Mouse (Mus musculus) urinary bladder, adult 2 months (tissue): Measurements from ENCODE around the gene Tmem37. TPM values are rescaled to one million over a fixed set of nuclear protein-coding genes. Genes with fewer than 3 reads are reported as not detected.

Source experiments
- DNase-seq: peaks from one replicate; pipeline ENCODE4 v3.0.0; 2022; ENCODE audit warnings: low spot score
- polyA plus RNA-seq: library from polyadenylated mRNA; depleted of rRNA; stranded (reverse); fragments of >200 nt; gene quantifications from 2 replicates; pipeline ENCODE4 v1.2.3, GENCODE M21; 2012

Gene Tmem37
- polyA plus RNA-seq, 1 experiment: 7.6 TPM

- DNase-seq: no peak
Observed at GRCm38 (mm10) chr1:120057674-120058430, 16.0 kb downstream of the Tmem37 start.

- no peak for DNase-seq
Observed at GRCm38 (mm10) chr1:120057044-120057443, 16.8 kb downstream of the Tmem37 start.

- no peak for DNase-seq
Observed at GRCm38 (mm10) chr1:120056236-120056635, 17.6 kb downstream of the Tmem37 start.

GRCm38 (mm10) chr1:120055475-120055874 is 18.4 kb downstream of the Tmem37 start:
- DNase-seq: no peak

GRCm38 (mm10) chr1:120054997-120055396 is 18.9 kb downstream of the Tmem37 start:
- DNase-seq: no peak

GRCm38 (mm10) chr1:120051070-120051469 is 22.8 kb downstream of the Tmem37 start:
- no peak for DNase-seq

GRCm38 (mm10) chr1:120047325-120047724 is 26.5 kb downstream of the Tmem37 start:
- no peak for DNase-seq

GRCm38 (mm10) chr1:120044584-120044983 is 29.3 kb downstream of the Tmem37 start:
- no peak for DNase-seq

- no peak for DNase-seq
Observed at GRCm38 (mm10) chr1:120042421-120042820, 31.5 kb downstream of the Tmem37 start.

- no peak for DNase-seq
Observed at GRCm38 (mm10) chr1:120038594-120038993, 35.3 kb downstream of the Tmem37 start.

GRCm38 (mm10) chr1:120037021-120037683 is 36.7 kb downstream of the Tmem37 start:
- no peak for DNase-seq

- no peak for DNase-seq
Observed at GRCm38 (mm10) chr1:120035456-120036034, 38.3 kb downstream of the Tmem37 start.

- DNase-seq: no peak
Observed at GRCm38 (mm10) chr1:120034793-120035192, 39.1 kb downstream of the Tmem37 start.

- DNase-seq: no peak
Observed at GRCm38 (mm10) chr1:120033469-120033854, 40.4 kb downstream of the Tmem37 start.

GRCm38 (mm10) chr1:120032804-120033468 is 40.9 kb downstream of the Tmem37 start:
- peak; percentile 64 for DNase-seq

GRCm38 (mm10) chr1:120030474-120030873 is 43.4 kb downstream of the Tmem37 start:
- no peak for DNase-seq

GRCm38 (mm10) chr1:120027693-120028092 is 46.2 kb downstream of the Tmem37 start:
- DNase-seq: no peak

- no peak for DNase-seq
Observed at GRCm38 (mm10) chr1:120025050-120025439, 48.8 kb downstream of the Tmem37 start.

GRCm38 (mm10) chr1:120024331-120025049 is 49.4 kb downstream of the Tmem37 start:
- no peak for DNase-seq

- DNase-seq: no peak
Observed at GRCm38 (mm10) chr1:120021951-120022350, 51.9 kb downstream of the Tmem37 start.

- DNase-seq: no peak
Observed at GRCm38 (mm10) chr1:120020322-120020897, 53.5 kb downstream of the Tmem37 start.
